Mouse (Mus musculus) embryonic facial prominence, embryonic 15.5 days (tissue): ENCODE measurements around the gene Nup214. TPM values are rescaled to one million over a fixed set of nuclear protein-coding genes. Genes with fewer than 3 reads are reported as not detected.

Source experiments
- ATAC-seq: fragments of 200-750 bp; cut with Nextera tagmentation; 2 replicates; pipeline ENCODE4 v1.8.0; 2017; ENCODE audit warnings: low read depth, moderate TSS enrichment; ENCODE audit not compliant: insufficient number of reproducible peaks, low FRiP score, low TSS enrichment
- H3K27ac ChIP-seq: fragments of 300-500 bp; sonication (generic); replicated peaks from 2 replicates; pipeline ENCODE4 v1.5.1; 2015; ENCODE audit warnings: mild to moderate bottlenecking, inconsistent platforms
- H3K27me3 ChIP-seq: fragments of 300-500 bp; sonication (generic); 2 replicates; pipeline ENCODE4 v1.6.1; 2015; ENCODE audit warnings: inconsistent platforms
- H3K36me3 ChIP-seq: fragments of 300-500 bp; sonication (generic); 2 replicates; pipeline ENCODE4 v1.6.1; 2015; ENCODE audit warnings: mild to moderate bottlenecking, inconsistent platforms
- H3K4me1 ChIP-seq: fragments of 300-500 bp; sonication (generic); 2 replicates; pipeline ENCODE4 v1.6.1; 2015; ENCODE audit warnings: inconsistent platforms
- H3K4me2 ChIP-seq: fragments of 300-500 bp; sonication (generic); replicated peaks from 2 replicates; pipeline ENCODE4 v1.6.1; 2015; ENCODE audit warnings: mild to moderate bottlenecking, inconsistent platforms
- H3K4me3 ChIP-seq: fragments of 300-500 bp; sonication (generic); replicated peaks from 2 replicates; pipeline ENCODE4 v1.5.1; 2015; ENCODE audit warnings: mild to moderate bottlenecking, inconsistent platforms
- H3K9ac ChIP-seq: fragments of 300-500 bp; sonication (generic); 2 replicates; pipeline ENCODE4 v1.6.1; 2015; ENCODE audit warnings: inconsistent platforms
- H3K9me3 ChIP-seq: fragments of 300-500 bp; sonication (generic); replicated peaks from 2 replicates; pipeline ENCODE4 v1.6.1; 2016; ENCODE audit warnings: inconsistent platforms
- WGBS: fragments of 180-500 bp; shearing (Covaris S2); methylation state at CpG from one replicate; pipeline ENCODE4 v1.1.7; 2015; 5-methylcytosine and 5-hydroxymethylcytosine counted together
- polyA plus RNA-seq: library from polyadenylated mRNA; unstranded; fragments of >200 nt; fragmentation: Nextera tagmentation; extraction: Ambion mirVana; gene quantifications from 2 replicates; pipeline ENCODE4 v1.2.1, GENCODE M21; 2015

The Nup214 gene
- polyA plus RNA-seq, 1 experiment from 2014 or later: 86.8 TPM

DNA sequence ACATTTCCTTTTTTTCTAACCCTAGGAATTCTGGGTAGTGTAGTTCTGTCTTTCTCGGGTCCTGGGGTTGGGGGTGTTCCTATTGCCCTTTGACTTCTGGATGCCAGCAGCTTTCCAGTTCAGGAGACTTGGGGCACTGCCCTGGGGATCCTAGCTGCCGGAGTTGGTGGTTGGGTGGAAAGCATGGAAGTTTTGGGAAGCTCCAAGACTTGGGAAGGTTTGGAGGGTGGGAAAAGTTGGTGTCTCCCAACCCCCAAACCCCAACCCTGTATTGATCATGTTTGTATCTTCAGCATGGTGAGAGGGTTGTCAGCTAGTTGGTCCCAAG, 110.6 kb downstream of the Nup214 start:
- WGBS: 17% methylated on average over 2 of the region's 2 CpGs
- Histone ChIP-seq H3K4me1 (peaks cover 28% of the 10 kb centered on the region), H3K36me3 (no peaks in the 10 kb centered on the region), H3K4me3 (peak overlapping the region; percentile 67), H3K9ac (no peak overlapping the region), H3K9me3 (no peaks in the 10 kb centered on the region), H3K27ac (no peak overlapping the region), H3K27me3 (peaks cover 75% of the 10 kb centered on the region), H3K4me2 (peak overlapping the region; percentile 100)
- no peak for ATAC-seq

DNA sequence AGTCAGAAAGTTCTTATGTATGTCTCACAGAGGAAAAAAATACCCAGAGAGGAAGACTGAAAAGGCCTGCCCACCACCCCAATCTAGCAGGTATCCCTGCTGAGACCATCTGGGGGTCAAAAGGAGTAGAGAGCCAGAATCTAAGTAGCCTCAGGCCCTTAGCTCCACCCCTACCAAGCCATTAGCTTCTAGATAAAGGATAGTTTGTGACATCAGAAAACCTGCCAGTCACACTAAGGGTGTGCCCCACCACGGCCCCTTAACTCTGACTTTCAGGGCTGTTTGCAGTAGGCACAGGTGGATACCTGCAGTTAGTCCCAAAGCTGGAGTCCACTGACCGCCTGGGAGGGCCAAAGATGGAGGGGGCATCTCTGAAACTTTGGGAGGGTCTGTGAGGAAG, 111.0 kb downstream of the Nup214 start:
- 73% methylated on average over 2 of the region's 2 CpGs for WGBS
- Histone ChIP-seq H3K27me3 (peaks cover 75% of the 10 kb centered on the region), H3K9me3 (no peaks in the 10 kb centered on the region)

DNA sequence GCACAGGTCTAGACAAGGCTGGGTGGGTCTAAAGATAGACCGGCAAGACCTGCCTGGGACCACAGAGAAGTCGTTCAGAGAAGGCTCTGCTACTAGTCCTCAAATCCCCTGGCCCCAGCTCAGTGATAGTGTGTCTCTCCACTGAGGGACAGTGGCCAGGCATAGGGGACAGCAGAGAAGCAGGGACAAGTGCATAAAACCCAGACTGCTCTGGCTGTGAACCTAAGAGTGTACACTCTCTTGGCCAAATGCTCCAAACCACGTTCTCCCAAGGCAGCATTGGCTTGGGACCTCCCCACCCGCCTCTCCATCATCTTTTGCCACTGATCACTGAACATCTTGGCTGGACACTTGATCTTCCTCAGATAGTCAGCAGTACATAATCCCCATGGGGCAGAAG, 113.4 kb downstream of the Nup214 start:
- H3K27ac ChIP-seq: no peak overlapping the region
- WGBS: 65% methylated on average over 4 of the region's 4 CpGs
- no peak overlapping the region for H3K4me2 ChIP-seq
- ATAC-seq: no peak
- H3K27me3 ChIP-seq: peaks cover 62% of the 10 kb centered on the region
- no peaks in the 10 kb centered on the region for H3K9me3 ChIP-seq
- no peak overlapping the region for H3K9ac ChIP-seq
- H3K4me1 ChIP-seq: peaks cover 28% of the 10 kb centered on the region
- H3K4me3 ChIP-seq: no peak overlapping the region
- no peaks in the 10 kb centered on the region for H3K36me3 ChIP-seq

More for the DNA sequence above, 111.0 kb downstream of the Nup214 start:
- peaks cover 28% of the 10 kb centered on the region for H3K4me1 ChIP-seq
- no peak overlapping the region for H3K27ac ChIP-seq
- H3K4me2 ChIP-seq: no peak overlapping the region
- no peak overlapping the region for H3K9ac ChIP-seq
- no peak overlapping the region; the same call in 1 of the 2 replicates for H3K4me3 ChIP-seq
- no peak for ATAC-seq
- H3K36me3 ChIP-seq: no peaks in the 10 kb centered on the region

DNA sequence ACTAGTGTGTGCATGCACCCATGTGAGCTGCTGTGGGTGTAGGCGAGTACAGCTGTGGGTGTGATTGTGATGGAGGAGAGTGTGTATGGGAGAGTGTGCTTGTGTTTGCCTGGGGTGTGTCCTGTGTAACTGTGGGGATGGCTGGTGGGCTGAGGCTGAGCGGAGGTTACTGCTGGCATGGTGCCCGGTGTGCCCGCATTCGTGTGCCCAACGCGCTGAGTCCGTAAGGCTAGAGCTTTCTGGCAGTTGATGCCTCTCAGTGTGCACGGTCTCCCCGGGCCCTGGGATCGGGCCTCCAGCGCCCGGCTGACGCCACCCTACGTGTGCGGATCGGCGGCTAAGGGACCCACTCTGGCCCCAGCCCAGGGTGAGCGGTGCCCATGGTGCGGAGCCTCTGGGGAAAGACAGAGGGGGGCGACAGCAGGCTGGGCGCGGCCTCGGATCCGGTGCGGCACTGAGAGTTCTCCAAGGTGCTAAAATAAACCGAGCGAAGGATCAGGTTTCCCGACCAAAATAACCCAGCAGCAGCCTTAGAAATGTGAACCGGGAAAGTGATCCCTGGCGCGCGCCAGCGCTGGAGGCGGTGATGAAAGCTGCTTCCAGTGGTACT, 114.2 kb downstream of the Nup214 start:
- Histone ChIP-seq H3K36me3 (no peaks in the 10 kb centered on the region), H3K9me3 (no peaks in the 10 kb centered on the region), H3K27ac (peak overlapping the region; percentile 49; the same call in 1 of the 2 replicates), H3K27me3 (peaks cover 54% of the 10 kb centered on the region), H3K4me3 (peak overlapping the region; percentile 30), H3K9ac (no peak overlapping the region), H3K4me2 (peak overlapping the region; percentile 59), H3K4me1 (peaks cover 21% of the 10 kb centered on the region)
- WGBS: 4% methylated on average over 35 of the region's 35 CpGs
- ATAC-seq: peak; percentile 61

DNA sequence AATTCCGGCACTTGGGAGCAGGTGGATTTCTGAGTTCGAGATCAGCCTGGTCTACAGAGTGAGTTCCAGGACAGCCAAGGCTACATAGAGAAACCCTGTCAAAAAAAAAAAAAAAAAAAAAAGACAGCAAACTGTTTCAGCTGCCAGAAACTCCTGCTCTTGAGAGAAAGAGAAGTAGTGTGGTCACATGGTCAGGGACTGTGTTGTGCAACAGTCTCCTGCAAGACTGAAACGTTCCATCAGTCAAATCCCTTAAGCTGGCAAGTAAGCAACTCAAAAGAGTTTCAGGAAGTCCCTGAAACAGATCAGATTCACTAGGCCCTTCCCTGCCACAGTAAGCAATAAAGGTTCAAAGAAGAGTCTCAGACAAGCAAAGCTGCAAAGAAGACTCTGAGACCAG, 115.4 kb downstream of the Nup214 start:
- no peak overlapping the region for H3K4me2 ChIP-seq
- no peak overlapping the region for H3K4me3 ChIP-seq
- peaks cover 42% of the 10 kb centered on the region for H3K27me3 ChIP-seq
- H3K36me3 ChIP-seq: no peaks in the 10 kb centered on the region
- no peak overlapping the region for H3K27ac ChIP-seq
- no peak for ATAC-seq
- no peaks in the 10 kb centered on the region for H3K9me3 ChIP-seq
- WGBS: 66% methylated on average over 3 of the region's 3 CpGs
- no peak overlapping the region for H3K9ac ChIP-seq
- peaks cover 13% of the 10 kb centered on the region for H3K4me1 ChIP-seq

DNA sequence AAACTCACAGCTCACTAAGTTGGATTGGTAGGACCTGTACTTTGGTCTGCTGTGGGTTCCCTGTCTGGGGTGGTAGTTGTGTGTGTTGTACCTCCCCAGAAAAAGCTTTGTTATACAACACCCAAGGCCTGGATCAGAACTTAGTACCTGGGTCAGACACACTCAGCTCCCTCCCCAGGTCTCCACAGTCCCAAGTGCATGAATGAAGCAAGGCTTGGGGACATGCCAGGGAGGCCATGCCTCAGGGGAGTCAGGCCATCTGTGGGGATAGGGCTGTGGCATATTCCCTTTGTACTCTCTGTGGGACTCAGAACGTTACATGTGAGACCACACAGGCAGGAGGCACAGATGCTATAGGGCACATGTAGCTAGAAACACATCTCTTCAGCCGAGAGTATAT, 115.9 kb downstream of the Nup214 start:
- no peak overlapping the region for H3K4me2 ChIP-seq
- no peaks in the 10 kb centered on the region for H3K36me3 ChIP-seq
- H3K4me3 ChIP-seq: no peak overlapping the region
- H3K9me3 ChIP-seq: no peaks in the 10 kb centered on the region
- no peak overlapping the region for H3K9ac ChIP-seq
- ATAC-seq: no peak; the same call in 1 of the 2 replicates
- peaks cover 38% of the 10 kb centered on the region for H3K27me3 ChIP-seq
- WGBS: 61% methylated on average over 2 of the region's 2 CpGs
- H3K27ac ChIP-seq: no peak overlapping the region
- peaks cover 13% of the 10 kb centered on the region for H3K4me1 ChIP-seq

DNA sequence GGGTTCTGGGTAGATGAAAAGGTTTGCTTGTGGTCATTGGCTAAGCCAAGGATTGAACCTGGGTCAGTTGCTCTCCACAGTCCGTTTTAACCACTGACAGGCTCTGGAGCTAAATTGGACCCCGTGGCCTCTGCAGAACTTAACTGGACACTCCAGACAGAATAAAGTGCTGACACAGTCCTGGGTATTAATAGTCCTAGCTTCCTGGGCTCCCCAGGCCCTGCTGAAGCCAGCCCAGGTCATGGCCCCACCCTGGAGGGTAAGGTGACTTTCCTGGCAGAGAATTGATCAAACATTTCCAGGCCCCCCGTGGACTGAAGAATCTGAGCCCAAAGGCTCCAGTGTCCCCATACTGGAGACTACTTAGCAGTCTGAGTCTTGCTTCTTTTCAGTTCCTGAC, 117.7 kb downstream of the Nup214 start:
- Histone ChIP-seq H3K4me3 (no peak overlapping the region), H3K9me3 (no peaks in the 10 kb centered on the region), H3K4me2 (no peak overlapping the region), H3K9ac (no peak overlapping the region), H3K36me3 (no peaks in the 10 kb centered on the region), H3K27me3 (peaks cover 20% of the 10 kb centered on the region), H3K27ac (no peak overlapping the region), H3K4me1 (peaks cover 22% of the 10 kb centered on the region)
- WGBS: 58% methylated on average over 3 of the region's 3 CpGs
- ATAC-seq: no peak

DNA sequence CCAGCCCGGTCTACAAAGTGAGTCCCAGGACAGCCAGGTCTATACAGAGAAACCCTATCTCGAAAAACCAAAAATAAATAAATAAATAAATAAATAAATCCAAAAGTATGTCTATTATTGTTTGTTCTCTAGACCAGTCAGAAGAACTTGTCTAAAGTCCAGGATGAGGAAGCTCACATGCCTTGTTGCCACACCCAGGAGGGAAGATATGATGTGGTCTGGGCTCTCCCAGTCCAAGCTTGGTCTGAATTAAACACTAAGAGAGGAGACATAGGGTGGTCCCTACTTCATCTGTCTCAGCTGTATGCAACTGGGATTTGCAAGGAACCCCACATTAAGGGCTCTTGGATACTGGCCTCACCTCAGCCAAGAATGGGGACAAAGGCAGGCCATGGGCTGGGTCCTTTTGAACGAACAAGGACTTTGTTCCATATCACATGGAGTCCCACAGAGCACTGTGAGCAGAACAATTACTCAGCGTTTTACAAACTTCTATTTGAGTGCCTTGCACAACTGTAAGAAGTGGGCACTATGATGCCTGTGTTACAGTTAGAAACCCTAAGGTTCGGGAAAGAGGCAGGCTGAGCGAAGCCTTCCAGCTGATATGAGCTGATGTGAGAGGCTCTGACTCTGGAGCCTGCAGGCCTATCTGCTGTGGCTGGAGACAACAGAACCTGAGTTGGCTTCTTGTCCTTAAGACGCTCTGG, 119.9 kb downstream of the Nup214 start:
- no peak overlapping the region for H3K9ac ChIP-seq
- H3K4me3 ChIP-seq: no peak overlapping the region
- peaks cover 11% of the 10 kb centered on the region for H3K4me1 ChIP-seq
- no peaks in the 10 kb centered on the region for H3K36me3 ChIP-seq
- H3K27me3 ChIP-seq: 0 out of 2 replicates have a peak, but pooled peaks cover 2% of the 10 kb centered on the region
- H3K9me3 ChIP-seq: no peaks in the 10 kb centered on the region
- H3K4me2 ChIP-seq: no peak overlapping the region
- no peak overlapping the region for H3K27ac ChIP-seq
- 83% methylated on average over 7 of the region's 7 CpGs for WGBS
- no peak for ATAC-seq

DNA sequence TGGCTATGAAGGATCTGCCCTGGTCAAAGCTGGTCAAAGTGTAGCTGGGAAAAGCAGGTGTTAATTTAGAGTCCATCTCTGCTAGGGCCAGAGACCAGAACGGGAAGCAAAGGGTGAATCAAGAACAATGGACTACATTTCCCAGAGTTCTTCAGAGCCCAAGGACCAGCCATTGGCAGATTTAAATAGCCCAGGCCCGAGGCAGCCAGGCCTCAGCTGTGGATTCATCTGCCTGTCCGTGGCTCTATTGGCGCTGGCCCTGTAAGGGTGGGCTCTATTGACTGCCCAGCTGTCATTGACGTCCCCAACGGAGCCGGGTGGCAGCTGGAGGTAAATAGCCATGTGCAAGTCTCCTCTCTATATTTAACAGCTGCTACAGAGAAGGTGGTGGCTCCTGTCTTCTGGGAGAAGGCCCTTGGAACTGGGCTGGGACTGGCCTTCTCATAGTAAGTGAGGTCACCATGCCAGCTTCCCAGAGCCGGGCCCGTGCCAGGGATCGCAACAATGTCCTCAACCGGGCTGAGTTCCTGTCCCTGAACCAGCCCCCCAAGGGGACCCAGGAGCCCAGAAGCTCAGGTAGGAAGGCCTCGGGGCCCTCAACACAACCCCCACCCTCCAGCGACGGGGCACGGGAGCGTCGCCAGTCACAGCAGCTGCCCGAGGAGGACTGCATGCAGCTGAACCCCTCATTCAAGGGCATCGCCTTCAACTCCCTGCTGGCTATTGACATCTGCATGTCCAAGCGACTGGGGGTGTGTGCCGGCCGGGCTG, 121.3 kb downstream of the Nup214 start, which contains the start of gene Plpp7:
Gene Plpp7, plus strand, starts transcription at position 178 of the 771 bp plus-strand sequence.
- H3K9me3 ChIP-seq: no peaks in the 10 kb centered on the region
- 51% methylated on average over 22 of the region's 22 CpGs for WGBS
- peak within 1 kb of the TSS; percentile 26; the same call in 1 of the 2 replicates for H3K9ac ChIP-seq
- H3K27ac ChIP-seq: peak within 1 kb of the TSS; percentile 34; the same call in 1 of the 2 replicates
- no peaks in the 10 kb centered on the region for H3K36me3 ChIP-seq
- H3K4me2 ChIP-seq: peak within 1 kb of the TSS; percentile 50
- peak within 1 kb of the TSS; percentile 34 for H3K4me3 ChIP-seq
- ATAC-seq: peak; percentile 79
- no peaks in the 10 kb centered on the region for H3K27me3 ChIP-seq
- peaks cover 10% of the 10 kb centered on the region for H3K4me1 ChIP-seq

DNA sequence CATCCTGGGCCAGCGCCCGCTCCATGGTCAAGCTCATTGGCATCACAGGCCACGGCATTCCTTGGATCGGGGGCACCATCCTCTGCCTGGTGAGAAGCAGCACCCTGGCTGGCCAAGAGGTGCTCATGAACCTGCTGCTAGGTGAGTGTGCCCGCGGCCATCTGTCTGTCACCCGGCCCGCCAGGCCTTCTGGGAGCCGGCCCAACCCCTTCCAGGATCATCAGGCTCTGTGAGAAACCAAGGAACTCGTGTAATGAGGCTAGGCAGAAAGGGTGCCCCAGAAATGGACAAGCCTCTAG, 121.8 kb downstream of the Nup214 start:
- WGBS: 82% methylated on average over 10 of the region's 10 CpGs
- ATAC-seq: 0 out of 2 replicates have a peak, but pooled peaks have one; percentile 5
- H3K27ac ChIP-seq: peak overlapping the region; percentile 34; the same call in 1 of the 2 replicates

DNA sequence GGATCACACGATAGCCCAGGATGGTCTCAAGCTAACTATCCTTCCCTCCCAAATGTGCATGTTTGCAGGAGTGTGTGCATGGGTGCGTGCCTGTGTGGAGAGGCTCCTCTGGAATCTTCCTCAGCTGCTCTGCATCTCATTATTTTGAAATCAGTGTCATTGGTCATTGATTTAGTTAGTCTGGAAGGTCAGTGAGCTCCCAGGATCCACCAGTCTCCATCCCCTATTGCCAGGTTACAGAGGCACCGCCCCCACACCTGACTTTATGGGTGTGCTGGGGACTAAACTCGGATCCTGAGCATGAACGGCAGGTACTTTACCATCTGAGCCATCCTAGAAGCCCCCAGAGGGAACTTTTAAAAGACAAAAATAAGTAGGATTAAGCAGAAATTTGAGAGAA, 128.7 kb downstream of the Nup214 start:
- Histone ChIP-seq H3K36me3 (no peaks in the 10 kb centered on the region), H3K27ac (no peak overlapping the region), H3K4me2 (no peak overlapping the region), H3K9me3 (no peaks in the 10 kb centered on the region), H3K4me1 (0 out of 2 replicates have a peak, but pooled peaks cover 7% of the 10 kb centered on the region), H3K27me3 (no peaks in the 10 kb centered on the region), H3K9ac (no peak overlapping the region), H3K4me3 (no peak overlapping the region)
- WGBS: 54% methylated on average over 5 of the region's 5 CpGs
- ATAC-seq: no peak

More for the DNA sequence above, 121.8 kb downstream of the Nup214 start:
- H3K36me3 ChIP-seq: no peaks in the 10 kb centered on the region
- peak overlapping the region; percentile 50 for H3K4me2 ChIP-seq
- no peaks in the 10 kb centered on the region for H3K27me3 ChIP-seq
- peaks cover 10% of the 10 kb centered on the region for H3K4me1 ChIP-seq
- peak overlapping the region; percentile 26; the same call in 1 of the 2 replicates for H3K9ac ChIP-seq
- H3K9me3 ChIP-seq: no peaks in the 10 kb centered on the region
- peak overlapping the region; percentile 34 for H3K4me3 ChIP-seq
